Comparison of ENCODE assay signal across 8 mouse cellular contexts in genomic region chr14:47567962-47568652, GRCm38 (mm10). TPM values are rescaled to one million over a fixed set of nuclear protein-coding genes. Genes with fewer than 3 reads are reported as not detected.
A peak's percentile ranks its signal among the peaks of the same experiment; 100 is the strongest.
DNase-seq lines count a peak whose midpoint lies in the region; ATAC-seq and TF ChIP-seq lines count a peak whose summit lies in the region.

No protein-coding gene starts in this region.

- H3K4me2 ChIP-seq in embryonic facial prominence, embryonic 13.5 days = peak overlapping the region; percentile 80
- peak overlapping the region; percentile 68 for H3K4me2 ChIP-seq in limb, embryonic 12.5 days
- H3K4me2 ChIP-seq in midbrain, embryonic 15.5 days = peak overlapping the region; percentile 88

- no peaks in the 10 kb centered on the region for H3K27me3 ChIP-seq in embryonic facial prominence, embryonic 13.5 days
- no peaks in the 10 kb centered on the region for H3K27me3 ChIP-seq in kidney, adult 2 months (replicated peaks; ENCODE audit: control insufficient read depth, insufficient read depth, low read length)
- no peaks in the 10 kb centered on the region for H3K27me3 ChIP-seq in limb, embryonic 12.5 days
- H3K27me3 ChIP-seq in midbrain, embryonic 15.5 days (replicated peaks) = no peaks in the 10 kb centered on the region
- H3K27me3 ChIP-seq in spleen, adult 2 months (ENCODE audit: control insufficient read depth, insufficient read depth, low read length) = no peaks in the 10 kb centered on the region; the same call in 1 of the 2 replicates

- 0 out of 2 replicates have a peak overlapping the region, but pooled peaks have one; percentile 35 for H3K27ac ChIP-seq in embryonic facial prominence, embryonic 13.5 days
- H3K27ac ChIP-seq in kidney, adult 2 months (ENCODE audit: insufficient read depth, low read depth, low read length) = peak overlapping the region; percentile 67; the same call in 1 of the 2 replicates
- H3K27ac ChIP-seq in limb, embryonic 12.5 days = 0 out of 2 replicates have a peak overlapping the region, but pooled peaks have one; percentile 35
- H3K27ac ChIP-seq in midbrain, embryonic 15.5 days = peak overlapping the region; percentile 60
- H3K27ac ChIP-seq in spleen, adult 2 months (ENCODE audit: insufficient read depth, low read length) = 0 out of 2 replicates have a peak overlapping the region, but pooled peaks have one; percentile 18

- TF ChIP-seq POLR2A in kidney, adult 2 months (IDR thresholded peaks at IDR 0.05; ENCODE audit: low read depth, low read length) = no peak
- no peak for TF ChIP-seq POLR2A in spleen, adult 2 months (IDR thresholded peaks at IDR 0.05; ENCODE audit: low read depth, low read length)

- peak; percentile 99 for DNase-seq in 3134 (ENCODE audit: extremely low read depth, insufficient read length, low spot score)
- peak; percentile 98 to 99 for DNase-seq in adrenal gland, postnatal 36 days
- peak; percentile 97 to 99 for DNase-seq in heart, adult 18-20 months
- peak; percentile 99 for DNase-seq in kidney, adult 2 months
- peak; percentile 58 to 66 for DNase-seq in spleen, adult 2 months (ENCODE audit: low read depth in 1 of 2, low spot score in 2 of 2)

- H3K36me3 ChIP-seq in embryonic facial prominence, embryonic 13.5 days = peaks cover 5% of the 10 kb centered on the region; the same call in 1 of the 2 replicates
- no peaks in the 10 kb centered on the region for H3K36me3 ChIP-seq in kidney, adult 2 months (ENCODE audit: control insufficient read depth, insufficient read depth, low read length)
- H3K36me3 ChIP-seq in limb, embryonic 12.5 days = peaks cover 4% of the 10 kb centered on the region; the same call in 1 of the 2 replicates
- H3K36me3 ChIP-seq in midbrain, embryonic 15.5 days (replicated peaks) = no peaks in the 10 kb centered on the region
- no peaks in the 10 kb centered on the region; the same call in 1 of the 2 replicates for H3K36me3 ChIP-seq in spleen, adult 2 months (ENCODE audit: control insufficient read depth, insufficient read depth, low read length)

- H3K4me1 ChIP-seq in embryonic facial prominence, embryonic 13.5 days = peaks cover 8% of the 10 kb centered on the region; the same call in 1 of the 2 replicates
- peaks cover 10% of the 10 kb centered on the region; the same call in 1 of the 2 replicates for H3K4me1 ChIP-seq in kidney, adult 2 months (ENCODE audit: control insufficient read depth, insufficient read depth, low read length)
- H3K4me1 ChIP-seq in limb, embryonic 12.5 days (replicated peaks) = peaks cover 5% of the 10 kb centered on the region
- peaks cover 17% of the 10 kb centered on the region for H3K4me1 ChIP-seq in midbrain, embryonic 15.5 days
- no peaks in the 10 kb centered on the region for H3K4me1 ChIP-seq in spleen, adult 2 months (ENCODE audit: control insufficient read depth, insufficient read depth, insufficient read length)

- H3K9me3 ChIP-seq in embryonic facial prominence, embryonic 13.5 days = no peaks in the 10 kb centered on the region
- no peaks in the 10 kb centered on the region for H3K9me3 ChIP-seq in limb, embryonic 12.5 days
- no peaks in the 10 kb centered on the region for H3K9me3 ChIP-seq in midbrain, embryonic 15.5 days

- TF ChIP-seq CTCF in kidney, adult 2 months (conservative IDR thresholded peaks at IDR 0.05; ENCODE audit: insufficient read depth, insufficient read length, low read depth, low read length) = no peak
- no peak for TF ChIP-seq CTCF in spleen, adult 2 months (IDR thresholded peaks at IDR 0.05; ENCODE audit: extremely low read depth, insufficient read depth, insufficient read length, insufficient replicate concordance)

- WGBS in embryonic facial prominence, embryonic 13.5 days = under 1% methylated on average over 46 of the region's 46 CpGs
- under 1% methylated on average over 46 of the region's 46 CpGs for WGBS in kidney, adult 2 months
- under 1% methylated on average over 46 of the region's 46 CpGs for WGBS in limb, embryonic 12.5 days
- WGBS in midbrain, embryonic 15.5 days = under 1% methylated on average over 46 of the region's 46 CpGs
- 1% methylated on average over 46 of the region's 46 CpGs for WGBS in spleen, adult 2 months

- peak overlapping the region; percentile 90 for H3K9ac ChIP-seq in embryonic facial prominence, embryonic 13.5 days
- H3K9ac ChIP-seq in limb, embryonic 12.5 days (replicated peaks) = peak overlapping the region; percentile 78
- peak overlapping the region; percentile 74 for H3K9ac ChIP-seq in midbrain, embryonic 15.5 days

- peak overlapping the region; percentile 92 for H3K4me3 ChIP-seq in embryonic facial prominence, embryonic 13.5 days
- peak overlapping the region; percentile 92 for H3K4me3 ChIP-seq in kidney, adult 2 months (ENCODE audit: insufficient read depth, low read depth, low read length)
- peak overlapping the region; percentile 79 for H3K4me3 ChIP-seq in limb, embryonic 12.5 days (replicated peaks)
- H3K4me3 ChIP-seq in midbrain, embryonic 15.5 days = peak overlapping the region; percentile 91
- peak overlapping the region; percentile 85 for H3K4me3 ChIP-seq in spleen, adult 2 months (ENCODE audit: extremely low read depth, insufficient read depth, insufficient read length)

- peak; percentile 98 for ATAC-seq in embryonic facial prominence, embryonic 13.5 days (ENCODE audit: insufficient number of reproducible peaks, insufficient read depth, low FRiP score, low TSS enrichment, low read depth)
- peak; percentile 97 for ATAC-seq in limb, embryonic 12.5 days (ENCODE audit: insufficient number of reproducible peaks, insufficient read depth, low FRiP score, low TSS enrichment, low read depth)
- peak; percentile 99 for ATAC-seq in midbrain, embryonic 15.5 days (replicated peaks)

RNA-seq across cellular contexts. Expression of gene Atg14, which starts 2.3 kb away (rescaled TPM):
- total RNA-seq in adrenal gland, postnatal 36 days (2021) = 10 to 100 TPM; 11.8 to 14.9 TPM
- 17.1 and 19.1 TPM in 2 replicates for polyA plus RNA-seq in embryonic facial prominence, embryonic 13.5 days (2015; fragmentation: Nextera tagmentation; extraction: Ambion mirVana)
- total RNA-seq in heart, adult 18-20 months (2021) = 10 to 100 TPM in 1 of 2 experiments, 1 to 10 TPM in 1; 9.4 to 10.3 TPM
- polyA plus RNA-seq in kidney, adult 2 months (2012; rRNA removed) = 8.9 and 9.4 TPM in 2 replicates
- polyA plus RNA-seq in limb, embryonic 12.5 days (2016; fragmentation: Nextera tagmentation; extraction: Ambion mirVana) = 19.4 and 20.2 TPM in 2 replicates
- 17.9 and 21.7 TPM in 2 replicates for polyA plus RNA-seq in midbrain, embryonic 15.5 days (2015; fragmentation: Nextera tagmentation; extraction: Ambion mirVana)
- 4.2 and 4.4 TPM in 2 replicates for polyA plus RNA-seq in spleen, adult 2 months (2012; rRNA removed)

Comparison
In these comparisons a context has a peak if more than half of its experiments do, and no peak if none do; other contexts are left out.
1. Peak in every context shown above with its lines: DNase-seq, ATAC-seq, H3K4me3 ChIP-seq and H3K27ac ChIP-seq.